Mouse (Mus musculus) retina, adult 2 months (tissue): ENCODE results near the gene Rgs11.
"Not testable (repeated sequence)": the region's sequence is repeated elsewhere in the genome, so short reads cannot be mapped to it uniquely, and the experiment has no call there.

Experiments used
- DNase-seq: peaks from one replicate; pipeline ENCODE4 v3.0.0-alpha.2; 2012; ENCODE audit warnings: low read depth, low spot score

Rgs11 gene

GRCm38 (mm10) chr17:26202737-26203136, at the start of gene Rgs11:
TSS of gene Rgs11 (plus strand) at chr17:26202951.
- DNase-seq: no peak

GRCm38 (mm10) chr17:26162736-26163135, 40.0 kb upstream of the Rgs11 start:
- DNase-seq: no peak

- no peak for DNase-seq
Observed at GRCm38 (mm10) chr17:26168039-26168438, 34.7 kb upstream of the Rgs11 start.

GRCm38 (mm10) chr17:26175248-26175647, 27.5 kb upstream of the Rgs11 start:
- not testable (repeated sequence) for DNase-seq

- no peak for DNase-seq
Observed at GRCm38 (mm10) chr17:26178611-26179010, 24.1 kb upstream of the Rgs11 start.

GRCm38 (mm10) chr17:26181179-26181578, 21.6 kb upstream of the Rgs11 start:
- DNase-seq: no peak

- DNase-seq: no peak
Observed at GRCm38 (mm10) chr17:26187592-26187991, 15.2 kb upstream of the Rgs11 start.

GRCm38 (mm10) chr17:26188091-26188805, 14.5 kb upstream of the Rgs11 start:
- DNase-seq: no peak

GRCm38 (mm10) chr17:26191486-26191885, 11.3 kb upstream of the Rgs11 start:
- not testable (repeated sequence) for DNase-seq

- no peak for DNase-seq
Observed at GRCm38 (mm10) chr17:26192481-26193190, 10.1 kb upstream of the Rgs11 start.

- DNase-seq: no peak
Observed at GRCm38 (mm10) chr17:26198892-26199291, 3.9 kb upstream of the Rgs11 start, which contains the start of gene Pdia2. TSS of gene Pdia2 (minus strand) at chr17:26199087.

- DNase-seq: no peak
Observed at GRCm38 (mm10) chr17:26200831-26201705, 1.7 kb upstream of the Rgs11 start.

- no peak for DNase-seq
Observed at GRCm38 (mm10) chr17:26201998-26202397, 753 bp upstream of the Rgs11 start.

GRCm38 (mm10) chr17:26203321-26203811, 615 bp downstream of the Rgs11 start:
- no peak for DNase-seq

GRCm38 (mm10) chr17:26204766-26205165, 2.0 kb downstream of the Rgs11 start:
- no peak for DNase-seq

- no peak for DNase-seq
Observed at GRCm38 (mm10) chr17:26206392-26206791, 3.6 kb downstream of the Rgs11 start.

- no peak for DNase-seq
Observed at GRCm38 (mm10) chr17:26207686-26208085, 4.9 kb downstream of the Rgs11 start, which contains the start of gene Arhgdig. TSS of gene Arhgdig (minus strand) at chr17:26207786.

GRCm38 (mm10) chr17:26212241-26212640, 9.5 kb downstream of the Rgs11 start:
- no peak for DNase-seq

- no peak for DNase-seq
Observed at GRCm38 (mm10) chr17:26212681-26213080, 9.9 kb downstream of the Rgs11 start.

GRCm38 (mm10) chr17:26221508-26221907, 18.8 kb downstream of the Rgs11 start:
- DNase-seq: no peak

- no peak for DNase-seq
Observed at GRCm38 (mm10) chr17:26225150-26225549, 22.4 kb downstream of the Rgs11 start.

GRCm38 (mm10) chr17:26229776-26230175, 27.0 kb downstream of the Rgs11 start:
- no peak for DNase-seq
